Mouse (Mus musculus): ENCODE measurements around the gene Nrip1. TPM values are rescaled to one million over a fixed set of nuclear protein-coding genes. Genes with fewer than 3 reads are reported as not detected.

The Nrip1 gene
- total RNA-seq, 2 experiments from 2014 or later = 83.4 to 86.9 TPM

DNA sequence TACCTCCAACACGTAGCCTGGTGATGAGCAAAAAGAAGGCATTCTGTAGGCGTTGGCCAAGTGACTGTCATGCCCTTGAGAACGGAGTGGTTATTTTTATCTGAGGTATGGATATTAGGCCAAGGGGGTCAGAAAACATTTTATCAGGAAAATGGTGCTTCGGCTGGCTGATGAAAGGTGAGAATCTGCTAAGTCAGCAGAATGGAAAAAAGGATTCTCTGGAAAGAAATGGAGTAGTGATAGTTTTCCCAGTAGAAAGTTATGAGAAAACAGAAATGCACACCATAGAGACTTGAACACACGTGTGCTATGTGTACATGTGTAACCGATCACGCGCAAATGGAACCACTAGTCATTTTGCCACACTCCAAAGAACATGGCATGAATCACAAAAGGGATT is 3.0 kb upstream of the Nrip1 start:
- DNase-seq (ENCODE audit: extremely low spot score in 1 of 2, low spot score in 2 of 2) = no peak
- intact Hi-C loops (cut with DNase I) = loop anchor here (10.0 kb wide), 2 partner anchors 308 to 388 kb away; no protein-coding TSS in a partner anchor

DNA sequence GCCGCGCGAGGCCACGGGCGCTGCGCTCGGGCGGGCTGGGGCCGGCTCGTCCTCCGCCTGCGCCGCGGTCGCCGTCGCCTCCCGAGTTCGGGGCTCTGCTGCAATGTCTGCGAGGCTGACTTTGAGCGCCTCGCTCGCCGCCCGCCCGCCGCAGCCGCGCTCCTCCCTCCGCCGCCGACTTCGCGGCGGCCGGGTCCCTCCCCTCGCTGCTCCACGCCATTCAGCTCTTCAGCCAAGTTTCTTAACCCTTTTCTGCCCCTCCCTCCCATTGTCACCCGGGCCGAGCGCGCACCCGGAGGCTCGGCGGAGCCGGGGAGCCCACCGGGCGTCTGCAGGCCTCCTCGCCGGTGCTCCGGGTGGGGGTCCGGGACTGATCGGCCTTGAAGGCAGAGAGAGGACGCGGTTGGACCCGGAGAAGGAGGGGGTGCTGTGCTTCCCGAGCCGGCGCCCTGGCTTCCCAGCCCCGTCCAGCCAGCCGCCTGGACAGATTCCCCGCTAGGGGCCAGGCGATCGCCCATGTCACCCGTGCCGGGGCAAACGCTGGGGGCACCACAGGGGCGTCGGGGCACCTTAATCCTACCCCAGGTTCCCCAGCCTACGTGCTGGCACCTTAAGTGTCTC is 576 bp downstream of the Nrip1 start:
- intact Hi-C loops (cut with DNase I) = loop anchor here (2.0 to 10.0 kb wide), 5 partner anchors 171 to 596 kb away; no protein-coding TSS in a partner anchor
- peak; percentile 78 to 92 for DNase-seq (ENCODE audit: extremely low spot score in 1 of 2, low spot score in 2 of 2)

DNA sequence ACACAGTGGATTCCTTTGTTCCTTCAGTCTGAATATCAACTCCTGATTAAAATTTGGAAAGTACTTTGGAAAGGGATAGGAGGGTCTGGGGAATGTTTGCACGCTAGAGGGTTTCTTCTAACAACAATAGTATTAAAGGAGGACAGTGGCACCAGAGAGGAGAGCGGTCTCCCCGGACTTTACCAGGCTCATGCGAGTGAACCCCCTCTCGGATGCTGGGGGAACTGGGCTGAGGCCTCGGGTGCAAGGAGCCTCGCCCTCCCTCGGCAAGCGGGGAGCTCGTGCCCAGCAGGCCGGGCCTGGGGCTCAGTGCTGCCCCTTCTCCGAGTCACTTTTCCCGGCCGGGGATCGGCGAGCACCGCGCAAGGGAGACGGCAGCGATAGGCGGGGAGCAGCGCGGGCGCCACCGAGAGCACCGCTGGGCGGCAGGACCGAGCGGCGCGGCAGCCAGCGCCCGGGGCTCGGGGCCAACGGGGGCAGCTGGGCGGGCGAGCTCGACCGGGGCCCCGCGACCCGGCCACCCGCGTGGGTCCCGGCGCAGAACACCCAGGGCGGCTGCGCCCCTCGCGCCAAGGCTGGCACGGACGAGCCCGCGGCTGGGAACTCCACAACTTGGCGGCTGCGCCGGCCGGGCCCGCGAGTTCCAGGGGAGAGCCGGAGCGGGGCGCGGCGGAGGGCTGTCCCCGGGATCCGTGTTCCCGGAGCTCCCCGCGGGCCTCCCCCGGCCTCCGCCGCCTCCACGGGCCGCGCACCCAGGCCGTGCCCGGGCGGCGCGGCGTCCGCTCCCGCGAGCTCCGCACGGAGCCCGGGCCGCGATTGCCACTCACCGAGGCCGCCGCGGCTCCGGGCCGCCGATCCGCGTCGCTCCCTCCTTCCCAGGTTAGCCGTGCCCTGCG is 1.3 kb downstream of the Nrip1 start:
- intact Hi-C loops (cut with DNase I) = loop anchor here (2.0 to 10.0 kb wide), 5 partner anchors 170 to 595 kb away; no protein-coding TSS in a partner anchor
- peak; percentile 32 to 75 for DNase-seq (ENCODE audit: extremely low spot score in 1 of 2, low spot score in 2 of 2)

DNA sequence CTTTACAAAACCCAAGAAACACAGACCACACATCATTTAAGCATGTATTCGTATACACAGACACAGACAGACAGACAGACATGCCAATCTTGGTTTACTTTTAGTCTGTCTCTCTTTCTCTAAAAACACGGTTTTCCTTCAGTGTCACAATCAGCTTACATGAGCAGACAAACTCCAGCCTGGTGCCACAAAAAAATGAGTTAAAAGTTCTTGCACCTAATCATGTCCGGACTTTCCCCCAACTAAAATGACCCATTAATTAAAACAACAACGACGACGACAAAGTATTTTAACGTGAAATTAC is 2.1 kb downstream of the Nrip1 start:
- intact Hi-C loops (cut with DNase I) = loop anchor here (5.0 to 10.0 kb wide), 4 partner anchors 169 to 594 kb away; no protein-coding TSS in a partner anchor
- no peak for DNase-seq (ENCODE audit: extremely low spot score in 1 of 2, low spot score in 2 of 2)

DNA sequence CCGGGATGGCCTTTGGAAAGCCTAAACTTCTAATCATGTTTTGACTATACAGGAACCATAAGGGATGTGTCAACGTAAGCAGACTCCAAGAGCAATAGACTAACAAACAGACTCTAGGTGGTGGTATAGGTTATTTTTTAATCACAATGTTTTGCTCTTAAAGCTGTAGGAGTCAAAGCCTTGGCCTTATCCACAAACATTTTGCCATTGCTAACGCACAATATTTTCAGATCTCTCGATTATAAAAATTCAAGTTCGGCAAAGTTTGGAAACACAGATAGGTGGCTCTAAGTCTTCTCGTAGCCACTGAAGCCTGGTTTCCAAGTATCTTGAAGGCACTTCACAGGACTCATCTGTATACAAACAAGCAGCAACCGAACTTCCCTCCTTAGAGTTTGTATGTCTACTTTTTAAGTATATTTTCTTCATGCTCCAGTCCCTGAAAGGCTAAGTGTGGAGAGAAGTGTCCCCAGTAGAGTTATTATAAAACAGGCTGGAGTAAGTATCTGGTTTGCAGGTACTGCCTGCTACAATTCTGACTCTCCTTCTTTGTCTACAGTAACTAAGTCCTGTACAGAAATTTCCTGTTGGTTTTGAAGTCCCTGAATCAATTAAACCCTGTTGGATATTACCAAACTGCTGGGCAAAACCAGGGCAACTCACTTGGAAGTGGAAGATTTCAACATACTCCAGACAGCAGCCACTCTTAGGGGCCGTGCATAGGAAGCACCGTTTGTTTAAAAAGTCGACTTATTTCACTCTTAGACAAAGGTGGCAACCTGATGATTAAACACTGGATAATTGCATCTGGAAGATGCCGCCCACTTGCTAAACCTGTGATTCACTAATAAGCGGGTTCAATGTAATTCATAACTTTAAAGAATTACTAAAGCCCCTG is 2.7 kb downstream of the Nrip1 start:
- no peak for DNase-seq (ENCODE audit: extremely low spot score in 1 of 2, low spot score in 2 of 2)
- intact Hi-C loops (cut with DNase I) = loop anchor here (5.0 to 10.0 kb wide), 4 partner anchors 169 to 594 kb away; no protein-coding TSS in a partner anchor

DNA sequence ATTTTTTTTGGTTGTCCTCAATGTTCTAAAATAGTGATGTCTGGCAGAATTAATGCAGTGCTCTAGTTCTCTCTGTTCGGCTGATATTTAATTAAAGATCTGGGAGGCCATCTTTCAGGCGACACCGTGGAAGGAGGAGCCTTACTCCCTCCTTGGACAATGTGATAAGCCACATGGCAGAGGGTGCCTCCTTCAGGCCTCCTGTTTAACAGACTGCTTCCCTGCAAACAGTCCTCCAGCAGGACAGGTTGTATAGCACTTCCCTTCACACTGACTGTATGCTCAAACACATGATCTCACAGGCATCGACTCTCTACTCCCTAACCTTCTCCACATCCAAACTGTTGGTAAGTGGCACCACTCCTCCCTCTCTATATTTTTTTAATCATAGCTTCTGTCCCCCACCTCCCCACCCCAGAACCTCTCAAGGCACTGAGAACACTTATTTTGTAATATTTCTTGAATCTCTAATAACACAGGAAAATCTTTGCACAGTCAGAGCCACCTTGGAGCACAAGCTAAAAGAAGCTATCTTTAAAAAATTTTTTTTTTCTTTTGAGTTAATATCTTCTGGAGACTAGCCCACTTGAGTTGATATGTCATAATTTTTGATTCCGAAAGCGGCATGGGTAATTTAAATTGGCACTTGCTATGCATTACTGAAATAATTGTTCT is 3.4 kb downstream of the Nrip1 start:
- intact Hi-C loops (cut with DNase I) = loop anchor here (5.0 to 10.0 kb wide), 4 partner anchors 168 to 593 kb away; no protein-coding TSS in a partner anchor
- peak in 1 of 2 experiments; percentile 41 for DNase-seq (ENCODE audit: extremely low spot score in 1 of 2, low spot score in 2 of 2)

DNA sequence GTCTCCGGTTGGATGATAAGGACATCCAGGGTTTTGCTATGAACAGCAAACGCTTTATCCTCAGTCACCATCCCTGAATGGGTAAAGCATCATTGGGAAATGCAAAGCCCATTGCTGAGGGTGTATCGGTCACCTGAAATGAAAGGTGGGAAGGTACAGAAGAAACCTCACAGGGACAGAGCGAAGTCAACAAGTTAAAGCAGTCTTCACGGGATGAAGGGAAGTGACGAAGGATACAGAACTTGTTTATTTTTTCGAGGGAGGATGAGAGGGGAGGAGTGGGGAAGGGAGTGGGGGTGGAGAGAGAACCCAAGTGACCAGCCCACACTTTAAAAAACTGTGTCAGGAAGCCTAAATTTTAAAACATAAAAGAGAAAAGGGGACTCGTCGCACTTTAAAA is 4.4 kb downstream of the Nrip1 start:
- intact Hi-C loops (cut with DNase I) = no loop called here
- no peak for DNase-seq (ENCODE audit: extremely low spot score in 1 of 2, low spot score in 2 of 2)

DNA sequence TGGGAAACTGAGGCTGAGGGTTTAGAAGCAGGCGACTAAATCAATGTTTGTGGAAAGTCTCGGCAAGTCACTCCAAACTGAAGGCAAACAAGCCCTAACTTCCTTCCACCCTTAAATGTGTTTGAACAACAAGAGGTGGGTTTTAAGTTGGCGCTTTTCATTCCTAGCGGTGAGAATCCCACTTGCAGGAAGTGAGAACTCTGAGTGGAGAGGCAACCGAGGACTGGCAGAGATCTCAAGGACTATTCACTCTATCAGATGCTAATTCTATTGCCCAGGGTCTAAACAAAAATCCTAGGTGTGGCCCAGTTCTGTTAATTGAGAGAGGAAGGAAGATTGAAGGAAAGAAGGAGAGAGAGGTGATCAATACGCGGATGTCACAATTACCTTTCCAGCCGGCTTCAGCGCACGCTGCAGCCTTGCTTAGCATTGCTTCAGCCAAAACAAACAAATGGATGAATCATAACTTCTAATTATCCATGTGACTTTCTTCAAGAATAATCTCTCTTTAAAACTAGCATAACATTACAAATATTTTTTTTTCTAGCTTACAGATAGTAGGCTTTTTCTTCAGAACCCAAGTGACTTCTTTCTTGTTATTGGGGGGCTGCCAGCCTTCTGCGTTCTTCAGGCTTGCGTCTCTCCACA is 6.2 kb downstream of the Nrip1 start:
- no peak for DNase-seq (ENCODE audit: extremely low spot score in 1 of 2, low spot score in 2 of 2)
- intact Hi-C loops (cut with DNase I) = no loop called here

DNA sequence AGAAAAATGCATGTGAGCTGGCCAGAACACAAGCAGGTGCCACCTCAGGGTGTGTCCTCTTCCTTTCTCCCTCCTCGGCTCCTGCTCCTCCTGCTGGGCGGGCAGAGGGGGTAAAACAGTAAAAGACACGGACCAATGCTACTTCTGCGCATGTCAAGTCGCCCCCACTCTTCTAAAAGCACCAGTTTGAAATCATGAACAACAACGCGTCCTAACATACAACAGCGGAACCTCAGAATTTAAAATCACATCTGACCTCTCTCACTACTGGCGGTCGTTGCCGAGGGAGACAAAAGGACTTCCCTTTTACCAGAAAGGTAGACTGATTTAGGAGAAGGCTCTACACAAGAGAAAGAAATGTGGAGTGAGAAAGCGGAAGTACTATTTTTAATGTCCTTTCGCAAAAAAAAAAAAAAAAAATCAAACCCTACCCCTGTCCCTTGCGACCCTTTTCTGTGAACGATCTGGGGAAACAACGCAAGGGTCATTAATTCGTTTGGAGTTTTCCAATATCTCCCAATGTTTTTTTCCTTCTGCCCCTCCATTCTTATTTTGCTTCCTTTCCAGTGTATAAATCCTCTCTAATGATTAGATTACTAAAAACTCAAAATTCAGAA is 7.7 kb downstream of the Nrip1 start:
- intact Hi-C loops (cut with DNase I) = no loop called here

DNA sequence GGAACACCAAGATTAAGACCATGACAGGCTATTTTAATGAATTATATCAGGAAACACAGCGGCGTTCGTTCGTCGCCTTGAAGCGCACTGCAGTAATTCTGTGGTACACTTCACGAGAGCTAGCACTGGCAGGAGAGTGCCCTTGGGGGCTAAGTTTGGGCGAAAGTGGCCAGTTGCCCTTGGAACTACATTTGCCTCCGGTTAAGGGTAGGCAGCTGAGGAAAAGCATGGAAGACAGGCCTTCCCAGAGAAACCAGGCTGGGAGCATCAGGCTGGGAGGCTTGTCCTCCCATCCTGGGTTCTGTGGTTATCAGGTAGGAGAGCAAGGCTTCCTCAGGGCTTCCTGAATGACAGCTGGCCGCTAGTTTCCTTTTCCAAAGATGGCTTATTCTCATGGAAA is 8.4 kb downstream of the Nrip1 start:
- intact Hi-C loops (cut with DNase I) = no loop called here
- no peak for DNase-seq (ENCODE audit: extremely low spot score in 1 of 2, low spot score in 2 of 2)

More for the DNA sequence above, 7.7 kb downstream of the Nrip1 start:
- DNase-seq (ENCODE audit: extremely low spot score in 1 of 2, low spot score in 2 of 2) = no peak

DNA sequence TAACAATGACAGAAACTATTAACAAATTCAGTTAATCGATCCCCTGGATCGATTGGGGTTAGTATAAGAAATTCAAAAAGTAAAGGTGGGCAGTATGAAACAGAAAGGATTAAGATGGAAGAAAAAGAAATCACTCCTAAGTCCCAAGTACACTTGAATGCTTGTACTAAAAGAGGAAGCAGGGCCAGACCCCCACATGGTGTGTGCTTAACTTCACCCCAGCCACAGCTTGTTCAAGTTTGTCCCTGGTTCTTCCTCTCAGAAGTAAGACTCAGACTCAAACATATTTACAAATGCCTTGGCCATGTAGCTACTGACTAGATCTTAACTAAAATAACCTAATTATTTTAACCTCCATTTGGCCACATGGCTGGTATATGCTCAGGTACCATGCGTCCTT is 10.0 kb downstream of the Nrip1 start:
- no peak for DNase-seq (ENCODE audit: extremely low spot score in 1 of 2, low spot score in 2 of 2)
- intact Hi-C loops (cut with DNase I) = no loop called here

DNA sequence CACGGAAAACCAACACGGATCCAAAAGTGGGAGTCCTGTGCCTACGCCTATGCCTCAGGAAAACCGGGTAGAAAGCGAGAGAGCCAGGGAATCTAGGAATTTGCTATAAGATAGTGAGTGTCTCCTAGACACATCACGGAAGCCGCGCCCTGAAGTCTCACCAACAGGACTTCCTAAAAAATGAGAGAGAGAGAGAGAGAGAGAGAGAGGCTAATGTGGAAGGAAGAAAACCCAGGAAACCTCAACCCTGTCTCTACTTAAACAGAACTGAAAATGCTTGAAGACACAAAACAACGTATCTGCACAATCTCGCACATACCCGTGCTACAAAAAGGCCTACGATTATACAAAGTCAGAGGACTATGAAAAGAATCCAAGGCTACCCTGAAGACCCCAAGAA is 10.6 kb downstream of the Nrip1 start:
- intact Hi-C loops (cut with DNase I) = no loop called here
- no peak for DNase-seq (ENCODE audit: extremely low spot score in 1 of 2, low spot score in 2 of 2)

DNA sequence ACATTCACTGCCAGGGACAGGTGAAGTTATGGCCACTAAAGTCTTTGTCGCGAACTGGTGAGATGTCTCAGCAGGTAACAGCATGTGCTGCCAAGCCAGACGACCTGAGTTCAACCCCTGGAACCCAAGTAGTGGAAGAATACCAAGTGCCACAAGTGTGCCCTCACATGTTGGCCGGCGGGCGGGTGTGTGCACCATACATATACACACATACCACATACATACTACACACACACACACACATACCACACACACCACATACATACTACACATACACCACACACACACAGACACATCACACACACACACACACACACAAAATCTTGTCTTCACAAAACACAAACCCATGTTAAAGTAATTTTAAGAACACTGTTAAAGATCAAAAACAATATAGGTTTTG is 13.2 kb downstream of the Nrip1 start:
- DNase-seq (ENCODE audit: extremely low spot score in 1 of 2, low spot score in 2 of 2) = no peak
- intact Hi-C loops (cut with DNase I) = no loop called here

DNA sequence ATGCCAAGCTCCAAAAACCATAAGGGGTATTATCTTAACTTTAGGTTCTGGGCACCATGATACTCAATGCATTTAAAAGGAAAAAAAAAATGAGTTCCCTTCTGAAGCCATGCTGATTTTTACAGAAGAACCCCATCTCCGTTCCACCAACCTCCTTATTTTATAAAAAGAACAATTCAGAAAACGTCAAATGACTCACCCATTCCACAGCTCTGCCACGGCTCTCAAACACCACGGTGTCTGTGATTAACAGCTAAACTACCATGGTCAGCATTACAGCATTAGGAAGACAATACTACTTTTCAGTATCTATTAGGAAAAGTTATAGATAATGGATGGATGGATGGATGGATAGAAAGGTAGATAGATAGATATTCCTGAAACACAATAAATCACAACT is 14.9 kb downstream of the Nrip1 start:
- intact Hi-C loops (cut with DNase I) = no loop called here

DNA sequence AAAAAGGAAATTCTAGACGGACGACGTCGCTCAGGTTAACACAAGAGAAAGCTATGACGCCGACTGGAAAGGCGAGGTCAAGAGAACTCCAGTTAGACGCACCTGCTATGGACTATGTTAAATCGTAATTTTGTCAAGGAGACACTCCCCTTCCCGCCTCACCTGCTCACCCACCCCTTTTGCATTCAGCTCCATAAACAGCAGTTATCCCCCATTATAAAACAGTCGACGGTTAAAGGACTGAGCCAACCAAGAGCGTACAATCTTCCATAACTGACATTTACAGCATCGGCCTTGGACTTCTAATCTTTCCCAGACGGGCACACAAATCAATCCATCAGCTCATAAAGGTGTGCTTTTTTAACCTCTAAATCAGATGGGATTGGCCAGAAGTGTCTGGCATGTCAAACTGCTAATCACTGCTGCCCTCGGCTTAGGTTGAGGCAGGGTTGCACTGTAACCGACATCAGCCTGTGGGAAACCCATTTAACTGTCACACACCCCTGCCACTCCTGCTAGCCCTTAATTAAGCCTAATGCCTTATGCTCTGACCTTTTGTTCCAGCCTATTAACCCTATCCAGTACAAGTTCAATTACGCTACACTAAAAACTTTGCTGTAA is 15.4 kb downstream of the Nrip1 start:
- intact Hi-C loops (cut with DNase I) = no loop called here
- no peak for DNase-seq (ENCODE audit: extremely low spot score in 1 of 2, low spot score in 2 of 2)

More for the DNA sequence above, 14.9 kb downstream of the Nrip1 start:
- DNase-seq (ENCODE audit: extremely low spot score in 1 of 2, low spot score in 2 of 2) = no peak

DNA sequence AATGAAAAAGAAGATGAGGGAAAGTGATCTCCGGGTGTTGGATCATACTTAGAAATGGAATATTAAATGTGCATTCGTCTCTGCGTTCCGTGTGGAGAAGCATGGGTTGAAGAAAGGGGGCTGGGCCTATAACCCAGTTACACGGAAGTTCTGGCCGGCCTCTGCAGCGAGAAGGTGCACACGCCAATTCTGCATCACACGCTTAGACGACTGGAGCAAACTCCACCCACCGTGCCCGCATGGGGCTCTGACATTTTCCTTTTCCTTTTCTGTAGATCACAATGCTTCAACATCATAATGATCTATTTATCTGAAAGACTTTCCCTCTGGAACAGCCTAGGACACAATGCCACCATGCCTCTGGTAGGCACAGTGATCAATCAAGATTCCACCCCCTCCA is 16.5 kb downstream of the Nrip1 start:
- intact Hi-C loops (cut with DNase I) = no loop called here
- no peak for DNase-seq (ENCODE audit: extremely low spot score in 1 of 2, low spot score in 2 of 2)

DNA sequence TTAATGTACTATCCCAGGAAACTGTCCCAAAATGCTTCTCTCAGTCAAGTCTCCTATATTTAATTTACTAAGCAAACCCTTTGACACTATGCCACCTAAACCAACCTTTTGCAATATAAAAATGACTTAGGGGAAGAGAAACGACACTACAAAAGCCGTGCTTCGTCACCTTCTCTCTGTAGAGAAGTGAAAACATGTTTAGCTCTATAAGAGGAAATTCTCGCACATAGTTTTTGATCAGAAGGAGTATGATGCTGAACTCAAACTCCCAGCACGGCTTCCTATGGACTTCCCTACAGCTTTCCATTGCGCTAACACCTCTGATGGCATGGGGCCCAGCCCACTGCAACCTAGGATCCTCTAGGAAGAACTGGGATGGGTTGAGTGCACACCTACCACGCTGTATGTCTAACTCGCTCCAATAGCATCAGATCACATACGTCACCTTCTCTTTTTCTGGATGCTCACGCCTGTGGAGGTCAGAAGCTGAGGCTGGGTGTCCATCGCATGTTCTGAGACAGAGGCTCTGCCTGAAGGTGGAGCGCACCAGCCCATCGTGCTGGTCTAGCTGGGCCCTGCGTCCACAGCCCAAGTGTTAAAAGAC is 17.6 kb downstream of the Nrip1 start:
- intact Hi-C loops (cut with DNase I) = no loop called here
- DNase-seq (ENCODE audit: extremely low spot score in 1 of 2, low spot score in 2 of 2) = no peak
